Mouse (Mus musculus) gastrocnemius, postnatal 10 days (tissue): ENCODE data around the gene Tmem238. TPM values are rescaled to one million over a fixed set of nuclear protein-coding genes. Genes with fewer than 3 reads are reported as not detected.

Experiments
- DNase-seq: peaks from one replicate; pipeline ENCODE4 v3.0.0; 2021; ENCODE audit warnings: mixed read lengths
- total RNA-seq, 2 experiments: library from RNA; stranded (reverse); gene quantifications; 2 replicates each; pipeline ENCODE4 v1.2.3; 2021

Tmem238 gene
- total RNA-seq, 2 experiments from 2014 or later: 3.5 to 6.3 TPM

DNA sequence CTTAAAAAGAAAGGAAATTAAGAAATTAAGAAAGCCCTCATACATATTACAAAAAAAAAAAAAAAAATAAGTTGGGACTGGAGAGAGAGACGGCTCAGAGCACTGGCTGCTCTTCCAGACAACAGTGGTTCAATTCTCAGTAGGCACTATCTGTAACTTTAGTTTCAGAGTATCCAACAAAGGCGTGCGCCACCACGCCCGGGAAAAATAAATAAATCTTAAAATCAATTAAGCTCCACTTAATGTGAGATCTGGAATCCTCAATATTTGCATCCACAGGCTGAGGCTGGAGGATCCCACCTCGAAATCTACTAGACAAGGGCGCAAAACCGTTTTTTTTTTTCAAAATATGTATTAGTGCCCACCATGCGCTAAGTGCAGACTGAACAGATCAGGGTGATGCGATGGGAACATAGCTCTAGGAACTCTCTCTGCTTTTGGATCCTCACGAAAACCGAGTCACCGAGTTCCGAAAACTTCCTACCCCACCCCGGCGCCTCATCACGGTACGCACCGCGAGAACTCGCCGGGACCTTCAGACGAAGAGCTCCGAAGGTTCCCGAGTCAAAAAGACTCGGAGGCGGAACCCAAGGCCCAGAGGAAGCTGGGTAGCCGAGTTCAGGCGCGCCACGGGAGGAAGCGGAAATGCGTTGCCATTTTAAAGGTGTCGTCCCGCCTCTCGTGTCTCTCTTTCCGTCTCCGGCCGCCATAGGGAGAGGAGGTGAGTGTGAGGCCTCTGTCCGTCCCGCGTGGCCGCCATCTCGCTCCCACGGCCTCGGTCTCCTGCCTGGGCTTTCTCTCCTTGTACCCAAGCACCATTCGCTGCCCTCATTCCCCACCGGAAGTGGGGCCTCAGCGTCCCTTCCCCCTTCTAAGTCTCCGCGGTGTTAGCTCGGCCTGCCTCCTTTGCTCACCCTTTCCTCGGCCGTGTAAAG, 3.1 kb upstream of the Tmem238 start, which contains the start of gene Rpl28:
Rpl28 (plus strand) TSS at position 597 of the 935 bp plus-strand sequence.
- peak; percentile 90 for DNase-seq

DNA sequence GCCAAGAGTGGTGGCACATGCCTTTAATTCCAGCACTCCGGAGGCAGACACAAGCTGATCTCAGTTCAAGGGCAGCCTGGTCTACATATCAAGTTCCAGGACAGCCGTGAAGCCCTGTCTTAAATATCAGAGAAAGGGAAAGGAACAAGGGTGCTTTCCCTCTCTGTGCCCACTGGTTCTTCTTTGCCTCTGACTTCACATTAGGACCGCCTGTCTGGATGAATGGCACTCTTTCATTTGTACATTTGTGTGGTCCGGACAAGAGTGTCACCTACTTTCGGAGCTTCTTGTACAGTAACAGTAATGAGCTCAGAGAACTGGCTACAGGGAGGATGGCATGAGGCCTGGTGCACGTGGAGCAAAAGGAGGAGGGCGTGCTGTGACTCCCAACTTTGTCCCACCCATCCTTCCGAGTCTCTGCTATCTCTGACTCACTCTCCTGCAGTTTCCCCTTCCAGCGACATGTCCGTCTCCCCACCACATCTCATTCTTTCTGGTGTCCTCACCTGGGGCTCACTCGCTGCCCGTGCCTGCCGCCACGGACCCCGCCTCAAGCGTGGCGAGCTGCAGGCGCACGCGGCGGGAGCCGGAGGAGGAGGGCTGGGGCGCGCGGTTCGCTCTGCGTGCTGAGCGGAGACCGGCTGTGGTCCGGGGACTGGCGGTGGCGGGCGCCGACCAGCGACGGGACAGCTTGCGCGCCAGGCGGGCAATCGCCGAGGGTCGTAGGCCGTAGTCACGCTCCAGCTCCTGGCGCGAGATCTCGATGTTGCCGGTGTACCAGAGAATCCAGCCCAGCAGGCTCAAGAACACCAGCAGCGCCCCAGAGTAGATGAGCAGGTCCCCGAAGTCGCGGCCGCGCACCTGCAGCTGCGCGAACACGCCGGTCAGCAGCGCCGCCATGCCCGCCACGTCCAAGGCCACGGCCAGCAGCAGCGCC, 689 bp downstream of the Tmem238 start:
- peak; percentile 66 for DNase-seq

DNA sequence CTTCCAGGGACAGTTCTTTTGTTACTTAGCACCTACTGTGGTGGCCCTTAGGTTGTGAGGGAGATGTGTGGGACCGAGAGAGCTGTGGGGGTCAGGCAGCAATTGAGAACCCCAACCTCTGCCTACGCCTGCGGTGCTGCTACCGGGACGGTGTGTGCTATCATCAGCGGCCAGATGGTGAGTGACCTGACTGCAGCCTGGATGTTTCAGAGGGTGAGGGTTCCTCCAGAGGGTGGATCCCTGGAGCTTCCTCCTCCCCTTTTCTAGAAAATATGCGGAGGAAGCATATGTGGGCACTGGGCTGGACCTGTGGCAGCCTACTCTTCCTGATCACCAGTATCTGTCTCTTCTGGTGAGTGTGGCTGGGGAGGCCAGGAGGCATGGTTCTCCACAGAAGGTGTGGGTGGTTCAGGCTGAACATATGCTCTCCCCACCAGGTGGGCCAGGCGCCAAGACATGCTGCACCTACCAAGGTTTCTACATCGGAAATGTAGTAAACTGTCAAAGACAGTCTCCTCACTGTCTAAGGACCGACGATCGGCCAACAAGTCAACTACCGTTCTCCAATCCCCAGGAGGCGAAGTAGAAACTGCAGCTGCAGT, 5.7 kb downstream of the Tmem238 start:
- DNase-seq: no peak

DNA sequence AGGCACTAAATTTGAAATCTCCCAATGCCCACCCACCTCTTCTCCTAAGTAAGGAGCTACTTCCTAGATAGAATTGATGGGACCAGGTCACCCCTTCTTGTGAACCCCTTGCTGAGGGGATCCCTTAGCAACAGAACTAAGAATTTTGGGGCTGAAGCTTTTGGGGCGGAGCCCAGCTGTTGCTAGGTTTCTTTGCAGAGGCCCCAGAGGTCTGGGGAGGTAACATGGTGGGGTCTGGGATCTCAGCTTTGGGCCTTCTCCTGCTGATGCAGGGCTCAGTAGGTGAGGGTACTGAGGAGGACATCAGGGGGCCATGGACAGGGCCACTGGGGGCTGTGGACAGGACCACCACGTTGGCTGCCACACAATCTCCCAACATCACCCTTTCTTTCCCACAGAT, 6.7 kb downstream of the Tmem238 start, which contains the start of the genes Il11 and Tmem190:
Il11 (minus strand) TSS at position 101 of the 400 bp plus-strand sequence.
Tmem190 (plus strand) TSS at position 179 of the 400 bp plus-strand sequence.
- DNase-seq: no peak

DNA sequence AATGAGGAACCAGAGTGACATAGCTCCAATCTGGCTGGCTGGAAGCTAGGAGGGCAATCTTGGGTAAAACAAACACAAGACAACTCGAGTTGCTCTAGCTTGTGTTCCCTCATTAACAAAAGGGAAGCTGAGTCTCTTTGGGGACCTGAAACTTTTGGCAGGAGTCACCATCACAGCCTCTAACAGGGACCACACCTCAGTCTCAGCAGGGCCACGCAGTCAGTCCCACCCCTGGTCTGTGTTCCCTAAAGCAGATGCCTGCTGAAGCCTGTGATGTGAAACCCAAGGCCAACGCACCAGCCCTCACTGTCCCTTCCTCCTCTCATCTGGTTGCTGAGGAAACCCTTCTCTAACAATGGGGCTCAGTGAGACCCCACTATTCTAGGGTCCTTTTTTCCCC, 7.3 kb downstream of the Tmem238 start:
- DNase-seq: no peak

DNA sequence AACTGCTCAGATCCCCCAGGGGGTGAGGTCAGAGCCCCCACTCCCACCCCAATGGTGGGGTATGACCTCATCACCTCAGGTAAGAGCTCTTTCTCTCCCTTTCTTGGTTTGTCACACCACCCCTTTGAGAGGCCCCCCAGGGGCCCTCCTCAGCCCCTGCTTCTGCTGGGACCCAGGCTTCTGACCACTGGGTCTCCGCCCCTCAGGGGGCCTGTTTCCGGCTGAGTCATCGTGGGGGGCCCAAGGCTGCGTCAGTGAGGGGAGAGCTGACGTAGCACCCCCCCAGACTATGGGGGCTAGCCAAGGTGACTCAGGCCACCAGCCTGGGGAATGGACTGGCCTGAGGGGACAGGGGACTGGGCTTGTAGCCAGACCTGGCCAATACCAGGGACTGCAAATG, 9.5 kb downstream of the Tmem238 start:
- no peak for DNase-seq

DNA sequence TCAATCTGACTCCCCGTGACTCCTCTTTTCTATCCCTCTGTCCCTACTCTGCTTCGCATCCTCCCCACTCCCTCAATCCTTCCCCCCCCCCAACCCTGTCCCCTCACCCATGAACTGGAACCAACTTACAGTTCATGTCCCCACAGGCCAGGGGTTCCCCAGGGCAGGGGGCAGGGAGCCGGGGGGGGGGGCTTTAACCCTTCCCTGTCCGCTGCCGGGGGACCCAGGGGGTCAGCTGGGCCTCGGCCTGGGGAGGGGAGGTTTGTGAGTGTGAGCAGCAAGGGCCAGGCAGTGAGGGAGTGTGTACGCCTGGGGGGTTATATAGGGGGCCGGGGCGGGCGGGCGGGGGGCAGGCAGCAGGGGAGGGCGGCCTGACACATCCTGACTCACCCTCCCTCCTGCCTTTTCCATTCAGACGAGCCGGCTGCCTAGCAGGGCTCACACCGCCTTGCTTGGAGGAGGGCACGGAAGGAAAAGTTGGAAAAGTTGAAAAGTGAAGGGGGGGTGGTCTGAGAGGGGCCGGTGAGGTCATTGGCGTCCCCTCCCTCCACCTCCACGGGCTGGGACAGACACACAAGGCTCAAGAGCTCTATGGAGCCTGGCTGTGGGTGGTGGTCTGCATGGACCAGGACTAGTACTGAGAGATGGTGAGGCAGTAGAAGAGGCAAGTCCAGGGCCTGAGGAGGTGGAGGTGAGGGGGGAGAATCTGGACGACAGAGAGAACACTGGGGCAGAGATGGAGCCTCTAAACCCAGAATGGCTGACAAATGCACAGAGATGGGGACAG, 11.4 kb downstream of the Tmem238 start:
- no peak for DNase-seq

DNA sequence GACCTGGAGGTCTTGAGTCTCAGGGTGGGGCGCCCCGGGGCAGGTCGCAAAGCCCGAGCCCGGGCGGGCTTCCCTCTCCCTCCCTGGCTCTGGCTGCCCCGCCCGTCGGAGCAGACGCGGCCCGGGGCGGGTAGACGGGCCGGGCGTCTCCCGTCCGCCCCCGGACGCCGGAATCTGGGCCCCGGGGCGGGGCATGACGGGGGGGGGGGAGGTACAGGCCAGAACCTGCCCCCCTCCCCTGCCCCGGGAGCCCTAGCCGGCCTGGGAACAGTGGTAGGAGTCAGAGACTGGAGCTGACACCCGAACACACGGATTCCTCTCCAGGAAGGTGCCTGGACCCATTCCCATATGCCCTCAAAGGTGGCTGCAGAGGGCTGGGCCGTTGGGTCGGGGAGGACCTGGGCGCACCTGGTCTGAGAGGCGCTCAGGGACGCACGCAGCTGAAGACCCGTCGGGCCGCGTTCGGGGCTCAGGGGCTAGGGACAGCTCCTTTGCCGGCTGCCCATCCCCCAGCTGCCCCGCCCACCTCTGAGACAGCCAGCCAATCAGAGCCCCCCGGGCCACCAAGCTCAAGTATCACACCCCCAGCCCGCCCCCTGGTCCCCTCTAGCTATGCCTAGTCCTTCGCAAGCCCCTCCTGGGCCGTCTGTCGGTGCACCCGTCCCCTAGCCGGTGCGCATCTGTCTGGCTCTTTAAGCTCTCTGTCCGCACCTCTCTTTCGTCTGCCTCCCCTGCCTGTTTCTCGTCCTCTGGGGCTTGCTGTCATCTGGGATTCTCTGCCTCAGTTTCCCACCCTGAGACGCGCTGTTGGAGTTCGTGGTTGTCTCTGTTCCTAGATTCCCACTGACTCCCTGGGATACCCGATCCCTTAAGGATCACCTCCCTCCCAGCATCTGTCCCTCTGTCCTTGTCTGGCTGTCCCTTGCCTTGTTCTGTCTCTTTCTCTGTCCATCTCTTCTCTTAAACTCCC, 12.3 kb downstream of the Tmem238 start:
- peak; percentile 70 for DNase-seq

DNA sequence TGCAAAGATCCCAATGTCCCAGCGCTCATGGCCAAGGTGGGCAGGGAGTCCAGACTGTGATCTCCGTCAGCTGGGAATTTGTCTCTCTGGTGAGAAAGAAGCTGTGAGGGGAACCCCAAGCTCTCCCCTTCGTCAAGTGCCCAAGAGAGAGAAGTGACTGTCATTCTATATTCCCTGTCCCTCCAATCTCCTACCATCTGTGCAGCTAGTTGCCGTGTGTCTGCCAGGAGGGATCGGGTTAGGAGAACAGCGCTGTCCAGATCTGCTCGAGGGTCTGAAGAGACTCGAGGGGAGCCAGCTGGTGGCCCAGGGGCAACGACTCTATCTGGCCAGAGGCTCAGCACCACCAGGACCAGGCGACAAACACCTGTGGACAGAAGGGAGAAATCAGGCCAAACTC, 13.3 kb downstream of the Tmem238 start:
- no peak for DNase-seq

DNA sequence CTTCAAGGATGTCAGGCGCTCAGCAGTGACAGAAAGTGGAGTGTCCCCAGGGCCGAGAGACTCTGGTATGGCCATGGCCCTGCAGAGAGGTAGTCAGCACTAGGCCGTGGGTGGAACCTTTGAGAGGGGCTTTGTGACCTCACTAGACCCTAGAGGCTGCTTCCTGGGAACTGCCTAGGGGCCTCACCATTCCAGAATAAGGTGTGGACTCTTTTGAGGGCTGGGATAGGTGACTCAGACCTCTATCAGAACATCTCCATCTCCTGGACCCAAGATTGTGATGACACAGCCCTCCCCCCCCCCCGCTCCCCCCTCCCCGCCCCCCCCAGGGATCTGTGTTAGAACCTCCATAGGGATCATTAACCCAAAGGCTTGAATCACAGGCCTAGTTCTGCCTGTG, 18.3 kb downstream of the Tmem238 start, which contains the start of gene Fam71e2:
Fam71e2 (minus strand) TSS at position 101 of the 400 bp plus-strand sequence.
- DNase-seq: no peak

DNA sequence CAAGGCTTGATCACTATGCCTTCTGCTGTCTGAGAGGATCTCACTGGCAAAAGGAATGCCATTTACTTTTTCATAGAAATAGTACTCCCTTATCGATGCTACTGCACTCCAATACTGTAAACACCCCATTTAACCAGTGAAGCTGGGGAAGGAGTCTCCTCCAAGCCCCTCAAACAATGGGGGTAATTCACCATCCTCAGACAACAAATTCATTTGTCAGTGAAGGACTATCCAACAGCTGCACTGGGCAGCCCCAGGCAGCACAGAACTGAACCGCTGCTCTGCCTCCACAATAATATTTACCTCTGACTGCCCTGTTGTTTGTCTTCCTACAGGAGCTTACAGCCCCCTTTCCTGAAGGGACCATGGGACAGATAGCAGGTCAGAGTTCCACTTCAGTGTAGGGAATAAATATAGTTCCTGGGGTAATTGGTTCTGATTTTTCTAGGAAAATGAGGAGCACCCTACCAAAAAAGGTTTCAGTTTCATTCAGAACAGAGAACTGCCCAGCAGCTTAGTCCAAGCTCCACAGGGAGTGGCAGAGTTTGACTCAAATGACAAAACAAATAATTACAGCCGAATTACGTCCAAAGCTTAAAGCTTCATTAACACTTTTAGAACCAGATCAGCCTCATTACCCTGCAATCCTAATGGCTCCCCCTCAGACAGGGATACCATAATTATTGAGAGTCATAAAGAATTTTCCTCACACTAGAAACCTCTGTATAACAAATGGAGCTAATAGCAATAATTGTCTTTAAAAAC, 24.3 kb downstream of the Tmem238 start:
- no peak for DNase-seq

DNA sequence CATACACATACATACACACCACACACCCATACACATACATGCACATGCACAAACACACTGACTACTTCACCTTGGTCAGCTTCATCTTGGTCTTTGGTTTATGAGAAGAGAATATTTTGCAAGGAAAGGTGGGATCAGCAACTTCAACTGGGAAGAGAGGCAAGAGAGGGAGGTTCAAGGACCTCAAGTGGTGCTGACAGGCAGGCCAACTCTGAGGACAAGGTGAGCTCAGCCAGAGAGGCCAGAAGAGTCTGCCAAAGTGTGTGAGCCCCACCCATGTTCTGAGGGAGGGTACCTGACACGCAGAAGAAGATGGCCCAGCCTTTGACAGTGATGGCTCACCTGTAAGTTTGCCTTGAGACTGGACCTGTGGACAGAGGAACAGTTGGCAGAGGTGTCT, 29.8 kb downstream of the Tmem238 start:
- DNase-seq: no peak

DNA sequence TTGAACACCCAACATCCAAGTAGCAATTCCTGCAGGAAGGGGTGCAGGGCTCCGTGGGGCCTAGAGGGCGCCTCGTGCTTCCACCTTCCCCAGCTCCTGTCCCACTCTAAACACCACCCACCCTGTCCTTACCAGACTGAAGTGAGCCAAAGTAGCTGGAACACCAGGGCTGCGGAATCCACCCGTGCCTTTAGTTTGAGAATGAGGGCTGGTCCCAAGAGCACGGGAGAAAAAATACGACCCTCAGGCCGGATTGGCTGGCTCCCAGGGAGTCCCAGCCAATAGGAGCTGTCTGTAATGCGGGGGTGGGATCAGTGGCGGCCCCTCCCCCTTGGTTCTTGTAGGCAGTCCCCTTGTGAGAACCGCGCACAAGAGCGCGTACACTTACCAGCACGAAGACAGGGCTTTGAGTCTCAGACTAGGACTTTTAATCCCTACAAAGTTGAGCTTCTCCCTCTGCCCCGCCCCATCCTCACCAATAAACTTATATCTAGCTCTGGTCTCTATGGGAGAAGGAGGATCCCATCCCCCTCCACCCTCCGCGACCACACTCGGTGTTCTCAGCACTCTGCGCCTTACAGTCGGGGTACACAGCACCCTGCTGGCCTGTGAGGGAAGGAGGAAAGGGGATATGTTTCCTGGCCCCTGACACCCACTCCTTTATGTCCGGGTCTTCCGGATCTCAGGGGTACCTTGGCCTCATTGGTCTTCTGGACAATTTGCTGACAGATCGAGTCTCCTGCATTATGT, 36.5 kb downstream of the Tmem238 start, which contains the start of gene Cox6b2:
Cox6b2 (minus strand) TSS at position 274 of the 750 bp plus-strand sequence.
- peak; percentile 66 for DNase-seq

DNA sequence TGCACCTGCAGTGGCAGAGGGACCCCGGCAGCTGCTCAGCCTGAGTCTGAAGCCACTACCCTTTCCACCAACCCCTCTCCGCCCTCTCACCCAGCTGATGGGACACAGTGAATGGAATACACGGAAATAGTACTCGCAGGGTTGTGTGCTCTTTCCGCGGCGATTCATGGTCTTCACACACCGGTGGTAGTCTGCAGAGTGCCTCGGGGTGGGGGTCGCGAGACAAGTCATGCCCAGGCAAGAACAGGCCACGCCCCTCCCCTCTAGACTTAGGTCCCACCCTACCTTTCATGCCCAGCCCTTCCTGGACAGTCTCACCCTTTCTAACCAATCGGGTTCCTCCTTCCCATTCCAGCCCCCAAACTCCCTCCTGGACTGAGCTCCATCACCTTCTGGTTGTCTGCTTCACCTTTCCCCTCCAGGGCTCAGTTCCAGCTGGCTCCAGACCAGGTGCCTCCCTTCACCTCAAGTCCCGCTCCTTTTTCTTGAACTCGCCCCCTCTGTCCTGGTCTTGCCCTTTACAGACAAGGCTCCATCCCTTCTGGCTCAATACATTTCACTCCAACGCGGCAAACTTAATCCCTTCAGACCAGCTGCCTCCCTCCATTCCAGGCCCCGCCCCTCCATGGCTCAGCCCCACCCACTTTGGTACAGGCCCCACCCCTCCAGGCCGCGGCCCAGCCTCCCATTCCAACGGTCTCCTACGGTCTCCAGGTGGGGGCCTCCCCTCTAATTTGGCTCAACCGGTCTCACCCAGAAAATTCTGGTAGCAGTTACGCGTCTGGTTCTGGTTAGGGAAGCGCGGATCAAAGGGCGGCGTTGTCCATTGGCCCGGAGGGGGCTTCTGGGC, 37.3 kb downstream of the Tmem238 start:
- DNase-seq: peak; percentile 58

DNA sequence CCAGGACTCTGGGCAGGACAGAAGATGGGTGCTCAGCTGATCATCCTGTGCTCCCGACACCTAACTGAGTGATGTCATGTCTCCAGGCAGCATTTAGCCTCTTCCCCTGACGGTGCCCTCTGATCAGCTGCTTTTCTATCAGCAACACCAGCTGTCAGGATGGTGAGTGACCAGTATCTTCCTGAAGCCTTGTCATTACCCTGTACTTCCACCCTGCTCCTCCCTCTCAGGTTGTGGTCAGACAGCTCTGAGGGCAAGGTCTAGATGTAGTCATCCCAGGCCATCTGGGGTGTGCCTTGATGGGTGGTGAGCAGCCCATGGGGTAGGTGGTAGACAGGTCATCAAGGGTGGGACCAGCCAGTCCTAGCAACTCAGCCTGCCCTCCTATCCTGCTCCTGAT, 40.3 kb downstream of the Tmem238 start:
- DNase-seq: no peak

DNA sequence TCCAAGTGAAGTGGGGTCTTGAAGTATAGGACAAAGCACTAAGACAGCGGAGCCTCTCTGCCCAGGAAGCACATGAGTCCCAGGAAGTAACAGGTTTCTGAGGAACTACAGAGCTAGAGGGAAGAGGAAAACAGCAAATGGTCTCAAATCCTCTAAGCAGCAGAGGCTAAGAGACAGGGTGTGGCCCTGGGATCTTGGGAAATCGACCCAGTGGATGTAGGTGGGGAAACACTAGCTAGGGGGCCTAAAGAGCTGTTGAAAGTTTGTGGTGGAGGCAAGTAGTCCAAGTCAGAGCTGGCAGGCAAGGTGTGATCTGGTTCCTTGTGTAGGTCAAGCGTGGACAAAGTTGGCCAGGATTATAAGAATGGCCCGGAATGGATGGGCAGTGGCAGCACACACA, 41.1 kb downstream of the Tmem238 start:
- no peak for DNase-seq

DNA sequence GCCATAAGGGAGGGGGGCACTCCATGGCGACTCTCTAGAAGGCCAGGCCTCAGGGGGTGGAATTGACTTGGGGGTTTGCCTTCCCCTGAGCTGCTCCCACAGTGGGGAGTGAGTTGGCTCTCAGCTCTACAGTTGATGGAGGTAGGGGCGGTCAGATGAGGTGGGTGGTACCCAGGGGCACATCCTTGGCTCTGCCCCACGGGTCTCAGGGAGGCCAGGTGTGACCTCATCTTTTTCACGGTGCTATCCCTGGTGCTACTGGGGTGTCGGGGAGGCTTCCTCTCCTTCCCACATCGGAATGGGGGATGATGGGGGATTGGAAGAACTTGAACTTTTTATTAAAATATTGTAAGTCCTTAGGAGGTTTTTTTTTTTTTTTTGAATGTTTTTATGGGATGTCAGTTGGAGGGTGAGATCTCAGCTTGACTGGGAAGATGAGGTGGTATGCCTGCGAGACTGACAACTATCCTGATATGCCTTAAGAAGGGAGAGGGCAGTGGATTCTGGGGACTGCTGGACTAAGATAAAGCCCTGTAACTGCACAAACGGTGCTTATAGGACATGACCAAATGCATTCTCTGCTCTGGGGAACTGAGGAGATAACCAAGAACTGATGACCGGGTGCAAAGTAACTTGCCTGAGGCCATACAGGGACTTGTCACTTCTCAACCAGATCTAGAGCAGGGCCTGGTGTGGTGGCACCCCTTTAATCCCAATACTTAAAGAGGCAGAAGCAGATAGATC, 42.1 kb downstream of the Tmem238 start:
- DNase-seq: no peak
